Mouse (Mus musculus) liver, embryonic 12.5 days (tissue): Measurements from ENCODE around the gene 4933427D14Rik. TPM values are rescaled to one million over a fixed set of nuclear protein-coding genes. Genes with fewer than 3 reads are reported as not detected.

Experiments used
- ATAC-seq: fragments of 200-750 bp; cut with Nextera tagmentation; 2 replicates; pipeline ENCODE4 v1.8.0; 2017; ENCODE audit warnings: moderate number of reproducible peaks, mild to moderate bottlenecking, moderate library complexity
- H3K27ac ChIP-seq: fragments of 300-500 bp; sonication (generic); 2 replicates; pipeline ENCODE4 v1.5.1; 2016; ENCODE audit warnings: mild to moderate bottlenecking
- H3K27me3 ChIP-seq: fragments of 300-500 bp; sonication (generic); replicated peaks from 2 replicates; pipeline ENCODE4 v1.6.1; 2016; ENCODE audit warnings: mild to moderate bottlenecking, moderate library complexity
- H3K36me3 ChIP-seq: fragments of 300-500 bp; sonication (generic); 2 replicates; pipeline ENCODE4 v1.6.1; 2016; ENCODE audit warnings: mild to moderate bottlenecking, moderate library complexity
- H3K4me1 ChIP-seq: fragments of 300-500 bp; sonication (generic); 2 replicates; pipeline ENCODE4 v1.6.1; 2016
- H3K4me2 ChIP-seq: fragments of 300-500 bp; sonication (generic); 2 replicates; pipeline ENCODE4 v1.6.1; 2016; ENCODE audit warnings: mild to moderate bottlenecking, moderate library complexity
- H3K4me3 ChIP-seq: fragments of 300-500 bp; sonication (generic); 2 replicates; pipeline ENCODE4 v1.5.1; 2016; ENCODE audit warnings: mild to moderate bottlenecking, moderate library complexity
- H3K9ac ChIP-seq: fragments of 300-500 bp; sonication (generic); 2 replicates; pipeline ENCODE4 v1.6.1; 2016; ENCODE audit warnings: mild to moderate bottlenecking, moderate library complexity
- H3K9me3 ChIP-seq: fragments of 300-500 bp; sonication (generic); replicated peaks from 2 replicates; pipeline ENCODE4 v1.6.1; 2016; ENCODE audit warnings: mild to moderate bottlenecking, moderate library complexity
- WGBS: fragments of 180-500 bp; shearing (Covaris S2); methylation state at CpG from one replicate; pipeline ENCODE4 v1.1.7; 2016; ENCODE audit not compliant: insufficient replicate concordance; 5-methylcytosine and 5-hydroxymethylcytosine counted together
- polyA plus RNA-seq: library from polyadenylated mRNA; unstranded; fragments of >200 nt; fragmentation: Nextera tagmentation; extraction: Ambion mirVana; gene quantifications from 2 replicates; pipeline ENCODE4 v1.2.1, GENCODE M21; 2016

4933427D14Rik gene
- 5.3 and 7.6 TPM in 2 replicates for polyA plus RNA-seq

DNA sequence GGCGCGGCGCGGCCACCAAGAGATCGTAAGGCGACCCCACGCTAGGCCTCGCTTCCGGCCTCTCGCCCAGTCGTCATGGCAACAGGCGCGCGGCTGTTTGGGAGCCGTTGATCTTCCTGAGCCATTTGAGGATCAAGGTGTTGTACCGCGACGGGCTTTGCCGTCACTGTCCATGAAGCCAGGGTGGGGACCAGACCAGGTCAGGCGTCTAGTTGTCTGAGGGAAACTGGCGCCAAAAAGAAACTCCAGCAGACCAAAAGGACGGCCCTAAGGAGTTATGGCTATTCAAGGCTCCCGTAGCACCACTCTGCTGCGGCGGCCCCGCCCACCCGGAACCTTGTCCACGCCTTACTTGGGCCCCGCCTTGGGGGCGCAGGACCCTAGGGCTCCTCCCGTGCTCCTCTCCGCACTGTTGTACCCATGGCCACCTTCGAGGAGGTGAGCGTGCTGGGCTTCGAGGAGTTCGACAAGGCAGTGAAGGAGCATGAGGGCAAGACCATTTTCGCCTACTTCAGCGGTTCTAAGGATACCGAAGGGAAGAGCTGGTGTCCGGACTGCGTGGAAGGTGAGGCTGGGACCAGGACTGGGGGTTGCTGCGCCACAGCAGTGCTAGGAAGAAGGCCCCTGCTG lies at the start of gene 4933427D14Rik, which contains the start of gene Txndc17:
Gene 4933427D14Rik, minus strand, starts transcription at position 256 of the 630 bp plus-strand sequence.
Gene Txndc17, plus strand, starts transcription at position 344 of the 630 bp plus-strand sequence.
- H3K36me3 ChIP-seq: peaks cover 34% of the 10 kb centered on the region
- H3K9me3 ChIP-seq: no peaks in the 10 kb centered on the region
- H3K9ac ChIP-seq: peak within 1 kb of the TSS; percentile 86
- H3K4me2 ChIP-seq: peak within 1 kb of the TSS; percentile 88
- peak within 1 kb of the TSS; percentile 94 for H3K4me3 ChIP-seq
- peak within 1 kb of the TSS; percentile 59 for H3K27ac ChIP-seq
- under 1% methylated on average over 42 of the region's 42 CpGs for WGBS
- H3K27me3 ChIP-seq: no peaks in the 10 kb centered on the region
- H3K4me1 ChIP-seq: peaks cover 34% of the 10 kb centered on the region
- ATAC-seq: peak; percentile 95

DNA sequence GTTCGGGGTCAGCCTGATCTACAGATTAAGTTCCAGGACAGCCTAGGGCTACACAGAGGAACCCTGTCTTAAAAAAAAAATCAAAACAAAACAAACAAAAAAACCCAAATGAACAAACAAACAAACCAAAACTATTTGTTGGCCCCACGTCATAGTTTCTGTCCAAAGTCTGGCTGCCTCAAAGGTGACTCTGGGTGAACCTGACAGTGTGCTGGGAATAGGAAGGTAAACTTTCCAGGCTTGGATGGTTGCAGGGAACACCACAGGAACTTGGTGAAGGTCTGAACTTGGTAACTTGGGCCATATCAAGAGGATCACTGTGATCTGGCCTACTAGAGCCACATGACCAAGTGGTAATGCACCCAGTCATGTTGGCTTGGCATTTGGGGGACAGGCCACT lies 49.2 kb upstream of the 4933427D14Rik start:
- H3K27ac ChIP-seq: no peak overlapping the region
- no peak overlapping the region for H3K4me3 ChIP-seq
- WGBS: 57% methylated on average over 2 of the region's 2 CpGs
- no peak for ATAC-seq
- H3K4me1 ChIP-seq: no peaks in the 10 kb centered on the region
- H3K9ac ChIP-seq: no peak overlapping the region
- H3K9me3 ChIP-seq: no peaks in the 10 kb centered on the region
- no peak overlapping the region for H3K4me2 ChIP-seq
- no peaks in the 10 kb centered on the region for H3K36me3 ChIP-seq
- H3K27me3 ChIP-seq: peaks cover 7% of the 10 kb centered on the region; the same call in 1 of the 2 replicates

DNA sequence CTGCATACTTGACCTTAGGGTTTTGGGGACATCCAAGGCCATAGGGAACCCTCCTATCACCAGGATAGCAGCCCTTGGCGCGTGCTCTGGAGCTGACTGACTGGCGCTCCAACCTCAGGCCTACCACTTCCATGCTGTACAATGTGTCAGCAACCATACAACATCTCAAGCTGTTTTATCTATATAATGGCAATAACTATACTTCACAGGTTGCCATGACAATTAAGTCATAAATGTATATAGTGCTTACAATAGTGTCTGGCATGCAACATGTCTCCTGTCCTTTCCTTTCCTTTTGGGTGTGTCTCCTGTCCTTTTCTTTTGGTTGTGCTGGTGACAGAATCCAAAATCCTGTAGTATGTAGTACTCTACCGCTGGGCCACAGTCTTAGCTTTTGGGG lies 48.4 kb upstream of the 4933427D14Rik start:
- Histone ChIP-seq H3K4me2 (no peak overlapping the region), H3K4me3 (no peak overlapping the region), H3K9me3 (no peaks in the 10 kb centered on the region), H3K9ac (no peak overlapping the region), H3K4me1 (no peaks in the 10 kb centered on the region), H3K27me3 (peaks cover 8% of the 10 kb centered on the region; the same call in 1 of the 2 replicates), H3K27ac (no peak overlapping the region), H3K36me3 (no peaks in the 10 kb centered on the region)
- no peak for ATAC-seq
- 73% methylated on average over 4 of the region's 4 CpGs for WGBS

DNA sequence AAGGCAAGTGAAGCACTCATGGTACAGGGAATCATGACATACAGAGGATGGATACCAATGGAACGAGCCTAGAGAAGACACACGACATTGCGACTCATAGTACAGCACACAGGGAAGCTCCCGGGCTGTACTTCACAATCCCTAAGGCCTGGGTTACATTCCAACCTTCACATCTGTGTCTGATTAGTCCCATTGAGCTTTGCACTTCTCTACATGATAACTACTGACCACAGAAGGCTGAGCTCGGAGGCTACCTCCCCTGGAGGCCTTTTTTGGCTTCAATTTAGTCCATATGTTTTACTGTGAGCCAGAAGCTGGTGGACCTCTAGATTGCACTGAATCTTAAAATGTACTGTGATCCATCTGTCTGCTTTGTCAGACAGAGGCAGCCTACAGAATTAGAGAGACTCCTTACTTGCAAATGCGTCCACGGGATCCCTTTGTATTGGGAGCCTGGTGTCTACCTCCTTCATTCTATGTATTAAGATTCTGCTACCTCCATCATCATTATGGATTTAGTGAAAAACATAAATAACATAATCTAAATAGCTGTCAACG lies 38.0 kb upstream of the 4933427D14Rik start:
- 67% methylated on average over 8 of the region's 8 CpGs for WGBS

DNA sequence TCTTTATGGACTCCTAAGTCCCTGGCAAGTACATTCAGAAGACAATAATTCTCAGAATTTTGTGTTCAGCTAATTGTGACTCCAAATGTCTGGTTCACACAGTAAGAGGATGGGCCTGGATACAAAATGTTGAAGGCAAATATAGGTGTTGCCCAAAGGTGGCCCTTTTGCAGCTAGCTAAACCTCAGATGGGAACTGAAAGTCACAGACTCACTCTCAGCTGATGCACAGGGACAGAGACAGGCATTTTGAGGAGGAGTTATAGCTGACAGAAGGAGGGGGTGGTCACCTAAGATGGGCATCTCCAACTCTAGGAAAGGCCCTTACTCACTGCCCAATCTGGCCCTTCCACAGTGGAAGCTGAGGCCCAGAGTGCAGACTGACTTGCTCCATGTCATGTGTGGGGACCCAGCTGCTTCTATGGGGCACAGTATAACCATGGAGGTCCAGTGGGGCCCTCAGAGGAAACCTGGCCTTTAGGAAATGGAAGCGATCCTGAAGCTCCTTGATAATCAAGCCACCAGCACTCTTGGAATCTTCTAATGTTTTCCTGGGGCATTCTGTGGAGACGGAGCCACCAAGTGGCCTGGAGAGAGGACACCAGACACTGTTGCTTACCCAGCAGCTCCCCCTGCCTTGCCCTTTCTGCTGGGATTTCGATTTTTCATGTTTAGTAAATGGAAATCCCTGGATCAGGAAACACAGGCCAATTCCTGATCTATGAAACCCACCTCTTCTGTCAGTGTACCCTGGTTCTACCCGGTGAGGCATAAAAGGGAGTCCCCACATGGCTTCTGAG lies 33.0 kb upstream of the 4933427D14Rik start:
- no peaks in the 10 kb centered on the region for H3K4me1 ChIP-seq
- WGBS: 46% methylated on average over 4 of the region's 4 CpGs
- H3K9me3 ChIP-seq: no peaks in the 10 kb centered on the region
- no peak overlapping the region for H3K9ac ChIP-seq
- H3K4me3 ChIP-seq: no peak overlapping the region
- no peak overlapping the region for H3K4me2 ChIP-seq
- peaks cover 3% of the 10 kb centered on the region; the same call in 1 of the 2 replicates for H3K27me3 ChIP-seq
- ATAC-seq: no peak
- H3K27ac ChIP-seq: no peak overlapping the region
- H3K36me3 ChIP-seq: no peaks in the 10 kb centered on the region

More for the DNA sequence above, 38.0 kb upstream of the 4933427D14Rik start:
- no peak overlapping the region for H3K27ac ChIP-seq
- H3K4me1 ChIP-seq: no peaks in the 10 kb centered on the region
- H3K27me3 ChIP-seq: peaks cover 23% of the 10 kb centered on the region
- H3K4me2 ChIP-seq: no peak overlapping the region
- H3K4me3 ChIP-seq: no peak overlapping the region
- no peaks in the 10 kb centered on the region for H3K36me3 ChIP-seq
- H3K9ac ChIP-seq: no peak overlapping the region
- no peak for ATAC-seq
- H3K9me3 ChIP-seq: no peaks in the 10 kb centered on the region

DNA sequence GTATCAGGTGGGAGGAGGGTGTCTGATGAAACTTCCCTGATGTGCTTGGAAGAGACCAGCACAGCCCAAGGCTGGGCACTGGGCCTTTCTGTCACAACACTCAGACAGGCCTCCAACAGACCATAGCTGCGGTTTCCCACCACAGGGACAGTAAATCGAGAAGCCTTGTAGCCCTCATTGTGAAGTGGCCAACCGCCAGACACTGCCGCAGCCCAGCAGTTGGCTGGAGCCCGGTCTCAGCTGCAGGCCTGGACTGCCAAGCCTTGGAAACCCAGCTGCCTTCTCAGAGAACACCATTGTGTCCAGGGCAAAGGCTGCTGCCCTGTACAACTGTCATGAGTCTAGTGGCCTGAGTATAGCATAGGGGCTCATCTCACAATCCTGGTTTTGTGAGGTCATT lies 26.8 kb upstream of the 4933427D14Rik start:
- H3K9ac ChIP-seq: no peak overlapping the region
- no peaks in the 10 kb centered on the region for H3K36me3 ChIP-seq
- no peak for ATAC-seq
- no peaks in the 10 kb centered on the region for H3K4me1 ChIP-seq
- H3K4me3 ChIP-seq: no peak overlapping the region
- WGBS: 62% methylated on average over 5 of the region's 5 CpGs
- H3K9me3 ChIP-seq: no peaks in the 10 kb centered on the region
- no peak overlapping the region for H3K4me2 ChIP-seq
- no peak overlapping the region for H3K27ac ChIP-seq
- H3K27me3 ChIP-seq: peaks cover 17% of the 10 kb centered on the region; the same call in 1 of the 2 replicates

DNA sequence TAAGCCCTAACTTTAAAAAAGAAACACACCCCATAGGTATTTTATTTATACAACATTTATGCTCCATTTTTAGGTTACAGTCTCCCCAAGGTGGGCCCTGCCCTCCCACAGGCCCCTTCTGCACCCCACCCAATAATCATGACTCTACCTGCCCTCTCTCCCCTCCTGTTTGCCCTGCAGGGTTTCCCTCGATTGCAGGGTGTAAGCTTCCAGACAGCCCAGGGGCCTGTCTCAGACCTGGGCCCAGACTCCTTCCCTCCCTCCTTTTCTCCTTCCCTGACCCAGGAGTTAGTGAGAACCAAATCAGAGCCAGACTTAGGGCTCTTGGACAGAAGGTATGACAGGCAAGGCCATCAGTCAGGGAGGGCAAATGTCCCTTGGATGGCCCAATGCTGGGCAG lies 25.7 kb upstream of the 4933427D14Rik start:
- ATAC-seq: no peak
- Histone ChIP-seq H3K9ac (no peak overlapping the region), H3K4me1 (no peaks in the 10 kb centered on the region), H3K27me3 (peaks cover 24% of the 10 kb centered on the region; the same call in 1 of the 2 replicates), H3K27ac (no peak overlapping the region), H3K36me3 (no peaks in the 10 kb centered on the region), H3K4me2 (no peak overlapping the region), H3K9me3 (no peaks in the 10 kb centered on the region), H3K4me3 (no peak overlapping the region)
- WGBS: 52% methylated on average over 1 of the region's 1 CpGs

DNA sequence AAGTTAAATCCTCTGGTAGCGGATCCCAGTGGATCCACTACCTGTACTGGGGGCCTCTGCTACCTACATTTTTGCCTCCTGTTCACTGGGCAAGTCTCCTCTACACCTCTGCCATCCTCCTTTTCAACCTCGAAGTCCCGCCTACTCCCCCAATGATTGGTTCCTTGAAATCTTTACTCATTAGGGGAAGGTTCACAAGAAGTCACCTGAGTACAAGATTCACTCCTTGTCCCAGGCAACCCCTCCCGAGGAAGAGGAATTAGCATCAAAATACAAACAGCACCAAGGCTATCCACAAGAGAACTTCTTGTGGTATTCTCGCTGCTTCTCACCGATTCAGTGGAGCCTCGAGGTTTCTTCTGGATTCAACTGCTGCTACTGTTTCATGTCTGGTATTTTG lies 24.8 kb upstream of the 4933427D14Rik start:
- 60% methylated on average over 7 of the region's 7 CpGs for WGBS
- H3K36me3 ChIP-seq: no peaks in the 10 kb centered on the region
- no peak for ATAC-seq
- H3K9ac ChIP-seq: no peak overlapping the region
- no peaks in the 10 kb centered on the region for H3K4me1 ChIP-seq
- H3K27me3 ChIP-seq: peaks cover 27% of the 10 kb centered on the region; the same call in 1 of the 2 replicates
- H3K27ac ChIP-seq: no peak overlapping the region
- H3K4me3 ChIP-seq: no peak overlapping the region
- no peaks in the 10 kb centered on the region for H3K9me3 ChIP-seq
- no peak overlapping the region for H3K4me2 ChIP-seq

DNA sequence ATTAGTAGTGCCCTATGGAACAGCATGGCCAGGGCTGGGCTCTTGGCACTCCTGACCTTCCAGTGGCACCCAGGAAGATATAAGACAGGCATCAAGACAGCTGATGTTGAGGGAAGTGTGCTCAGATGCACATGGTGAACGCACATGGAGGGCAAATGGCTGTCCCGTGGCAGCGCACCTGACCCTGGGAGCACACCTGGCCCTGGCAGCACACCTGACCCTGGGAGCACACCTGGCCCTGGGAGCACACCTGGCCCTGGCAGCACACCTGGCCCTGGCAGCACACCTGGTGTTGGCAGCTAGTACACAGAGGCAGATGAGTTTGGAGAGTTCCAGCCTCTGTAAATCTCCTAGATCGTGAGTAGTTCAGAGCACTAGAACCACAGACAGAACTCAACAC lies 21.3 kb upstream of the 4933427D14Rik start:
- ATAC-seq: no peak
- no peak overlapping the region for H3K4me2 ChIP-seq
- H3K9me3 ChIP-seq: no peaks in the 10 kb centered on the region
- H3K9ac ChIP-seq: no peak overlapping the region
- 70% methylated on average over 4 of the region's 4 CpGs for WGBS
- no peak overlapping the region for H3K4me3 ChIP-seq
- H3K4me1 ChIP-seq: no peaks in the 10 kb centered on the region
- no peaks in the 10 kb centered on the region for H3K36me3 ChIP-seq
- H3K27me3 ChIP-seq: peaks cover 21% of the 10 kb centered on the region; the same call in 1 of the 2 replicates
- H3K27ac ChIP-seq: no peak overlapping the region

DNA sequence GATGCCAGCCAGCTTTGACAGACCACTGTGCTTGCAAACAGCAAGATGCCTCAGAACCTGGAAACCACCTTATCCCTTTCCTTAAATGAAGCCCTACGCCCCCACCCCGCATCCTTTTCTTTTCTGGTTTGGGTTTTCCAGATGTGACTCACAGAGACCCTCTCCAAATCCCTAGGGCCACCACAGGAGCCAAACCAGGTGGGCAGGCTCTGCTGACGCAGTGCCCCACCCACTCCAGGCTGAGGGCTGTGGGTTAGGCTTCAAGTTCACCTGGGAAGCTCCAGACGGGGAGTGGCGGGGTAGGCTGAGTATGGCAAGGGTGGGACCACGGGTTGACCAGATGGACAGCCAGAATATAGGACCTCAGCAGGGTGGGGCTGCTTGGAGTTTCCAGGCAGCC lies 19.6 kb upstream of the 4933427D14Rik start:
- Histone ChIP-seq H3K4me2 (no peak overlapping the region), H3K27me3 (peaks cover 21% of the 10 kb centered on the region; the same call in 1 of the 2 replicates), H3K4me1 (no peaks in the 10 kb centered on the region), H3K9ac (no peak overlapping the region), H3K36me3 (no peaks in the 10 kb centered on the region), H3K27ac (no peak overlapping the region), H3K9me3 (no peaks in the 10 kb centered on the region), H3K4me3 (no peak overlapping the region)
- no peak for ATAC-seq
- 59% methylated on average over 6 of the region's 6 CpGs for WGBS

DNA sequence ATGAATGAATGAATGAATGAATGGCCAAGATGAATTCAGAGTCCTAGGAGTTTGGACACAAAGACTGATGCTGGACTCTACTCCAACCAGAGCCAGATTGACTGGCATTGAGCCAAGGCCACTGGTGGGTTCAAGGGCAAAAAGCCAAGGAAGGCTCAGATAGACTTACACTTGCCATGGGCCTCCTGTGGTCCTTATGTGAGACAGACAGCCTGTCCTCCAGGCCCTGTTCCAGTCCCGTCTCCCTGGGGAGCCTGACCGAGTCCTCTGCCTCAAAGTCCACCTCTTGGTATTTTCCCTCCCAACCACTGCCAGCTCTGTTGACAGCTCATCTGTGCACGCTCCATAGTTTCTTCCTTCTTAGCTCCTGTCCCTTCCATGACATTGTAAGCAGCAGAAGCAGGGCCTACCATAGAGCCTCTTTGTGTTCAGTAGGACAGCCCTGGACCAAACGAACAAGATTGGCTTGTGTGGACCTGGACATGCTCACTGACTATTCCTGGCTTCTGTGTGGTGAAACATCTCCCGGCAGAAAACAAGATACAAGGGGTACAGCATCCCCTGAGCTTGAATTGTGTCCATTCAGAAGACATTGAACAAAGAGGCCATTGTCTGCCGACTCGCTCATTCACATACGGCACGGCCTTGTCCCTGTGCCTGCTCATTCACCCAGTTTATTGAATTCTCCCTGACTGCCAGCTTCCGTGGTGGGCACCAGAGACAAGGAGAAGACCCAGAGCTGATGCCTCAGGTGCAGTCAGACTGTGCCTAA lies 18.9 kb upstream of the 4933427D14Rik start:
- no peak overlapping the region for H3K4me3 ChIP-seq
- 71% methylated on average over 10 of the region's 10 CpGs for WGBS
- H3K9ac ChIP-seq: no peak overlapping the region
- H3K27me3 ChIP-seq: peaks cover 21% of the 10 kb centered on the region; the same call in 1 of the 2 replicates
- no peaks in the 10 kb centered on the region for H3K36me3 ChIP-seq
- H3K9me3 ChIP-seq: no peaks in the 10 kb centered on the region
- ATAC-seq: no peak
- H3K27ac ChIP-seq: no peak overlapping the region
- H3K4me2 ChIP-seq: no peak overlapping the region
- no peaks in the 10 kb centered on the region for H3K4me1 ChIP-seq
